Mouse (Mus musculus): ENCODE measurements around the gene Cux1. TPM values are rescaled to one million over a fixed set of nuclear protein-coding genes. Genes with fewer than 3 reads are reported as not detected.
"Not testable (repeated sequence)": the region's sequence is repeated elsewhere in the genome, so short reads cannot be mapped to it uniquely, and the experiment has no call there.

Gene Cux1
- polyA plus RNA-seq, 1 experiment from 2014 or later: 121 TPM

DNA sequence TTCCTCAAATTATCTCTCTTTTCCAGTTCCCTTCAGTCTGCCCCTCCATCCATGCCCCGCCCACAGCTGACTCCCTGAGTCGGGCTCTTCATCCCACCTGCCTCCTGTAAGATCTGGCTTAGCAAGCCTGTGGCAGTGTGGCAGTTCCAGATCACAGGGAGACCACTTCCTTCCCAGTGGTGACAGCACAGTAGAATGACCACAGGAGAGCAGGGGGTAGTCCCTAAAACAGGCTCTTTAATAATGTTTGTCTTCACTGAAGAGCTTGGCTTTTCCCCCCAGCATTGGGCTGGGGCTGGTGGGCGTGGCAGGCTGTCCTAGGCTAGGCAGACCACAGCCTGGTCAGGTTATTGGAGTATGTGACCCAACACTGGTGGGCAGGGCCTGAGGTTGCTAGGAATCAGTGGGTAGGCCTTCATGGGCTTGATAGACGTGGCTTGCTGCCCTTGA, 349.3 kb downstream of the Cux1 start:
- no peaks in the 10 kb centered on the region for H3K9me3 ChIP-seq
- H3K4me1 ChIP-seq: no peaks in the 10 kb centered on the region
- H3K4me3 ChIP-seq: no peak overlapping the region
- 74% methylated on average over 4 of the region's 4 CpGs for WGBS
- H3K4me2 ChIP-seq: no peak overlapping the region
- no peak overlapping the region for H3K27ac ChIP-seq
- no peaks in the 10 kb centered on the region for H3K27me3 ChIP-seq (replicated peaks)
- ATAC-seq (replicated peaks): no peak
- H3K9ac ChIP-seq: no peak overlapping the region
- peaks cover 29% of the 10 kb centered on the region for H3K36me3 ChIP-seq (replicated peaks)

GRCm38 (mm10) chr5:136217004-136217665, 350.2 kb downstream of the Cux1 start:
- H3K36me3 ChIP-seq (replicated peaks): peaks cover 29% of the 10 kb centered on the region
- H3K27me3 ChIP-seq (replicated peaks): no peaks in the 10 kb centered on the region
- no peak overlapping the region for H3K27ac ChIP-seq
- no peak for ATAC-seq (replicated peaks)
- no peak overlapping the region for H3K4me3 ChIP-seq
- WGBS: 85% methylated on average over 18 of the region's 18 CpGs
- no peak overlapping the region for H3K4me2 ChIP-seq
- no peaks in the 10 kb centered on the region for H3K9me3 ChIP-seq
- no peaks in the 10 kb centered on the region for H3K4me1 ChIP-seq
- no peak overlapping the region for H3K9ac ChIP-seq

DNA sequence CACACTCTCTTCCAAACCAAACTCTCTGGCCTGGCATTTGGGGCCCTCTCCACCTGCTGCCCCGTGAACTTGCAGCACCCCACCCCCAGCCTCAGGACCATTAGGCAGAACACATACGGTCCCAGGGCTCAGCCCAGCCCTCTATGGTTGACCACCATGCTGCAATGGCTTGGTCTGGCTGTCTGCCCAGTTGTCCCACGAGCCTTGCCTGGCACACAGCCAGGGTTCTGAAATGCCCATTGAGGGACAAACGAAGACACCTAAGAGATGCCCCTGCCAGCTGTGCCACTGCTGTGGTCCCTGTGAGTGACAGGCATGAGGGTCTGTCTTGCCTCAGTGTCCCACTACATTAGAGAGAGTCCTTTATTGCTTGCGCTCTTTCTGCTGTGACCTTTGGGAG, 351.3 kb downstream of the Cux1 start:
- 64% methylated on average over 5 of the region's 5 CpGs for WGBS
- Histone ChIP-seq H3K9ac (no peak overlapping the region), H3K36me3 (replicated peaks) (peaks cover 19% of the 10 kb centered on the region), H3K4me2 (no peak overlapping the region), H3K4me1 (no peaks in the 10 kb centered on the region), H3K4me3 (no peak overlapping the region), H3K27ac (no peak overlapping the region), H3K9me3 (no peaks in the 10 kb centered on the region), H3K27me3 (replicated peaks) (no peaks in the 10 kb centered on the region)
- no peak for ATAC-seq (replicated peaks)

DNA sequence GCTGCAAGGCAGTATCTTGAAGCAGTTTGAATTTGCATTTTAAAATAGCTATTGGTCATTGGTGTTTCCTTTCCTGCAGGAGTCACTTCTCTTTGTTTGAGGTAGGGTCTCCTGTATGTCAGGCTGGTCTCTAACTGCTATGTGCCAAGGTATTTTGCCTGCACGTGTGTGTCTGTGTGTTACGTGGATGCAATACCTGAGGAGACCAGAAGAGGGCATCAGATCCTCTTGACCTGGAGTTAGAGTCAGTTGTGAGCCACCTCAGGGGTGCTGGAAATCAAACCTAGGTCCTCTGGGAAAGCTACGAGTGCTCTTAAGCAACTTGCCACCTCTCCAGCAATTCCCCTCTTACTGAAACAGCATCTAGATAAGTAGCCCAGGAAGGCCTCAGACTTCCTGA, 352.1 kb downstream of the Cux1 start:
- Histone ChIP-seq H3K9me3 (no peaks in the 10 kb centered on the region), H3K27ac (no peak overlapping the region), H3K36me3 (replicated peaks) (peaks cover 12% of the 10 kb centered on the region; the same call in 1 of the 2 replicates), H3K4me1 (no peaks in the 10 kb centered on the region), H3K4me2 (no peak overlapping the region), H3K9ac (no peak overlapping the region), H3K4me3 (no peak overlapping the region), H3K27me3 (replicated peaks) (no peaks in the 10 kb centered on the region)
- WGBS: 93% methylated on average over 3 of the region's 3 CpGs
- no peak for ATAC-seq (replicated peaks)

DNA sequence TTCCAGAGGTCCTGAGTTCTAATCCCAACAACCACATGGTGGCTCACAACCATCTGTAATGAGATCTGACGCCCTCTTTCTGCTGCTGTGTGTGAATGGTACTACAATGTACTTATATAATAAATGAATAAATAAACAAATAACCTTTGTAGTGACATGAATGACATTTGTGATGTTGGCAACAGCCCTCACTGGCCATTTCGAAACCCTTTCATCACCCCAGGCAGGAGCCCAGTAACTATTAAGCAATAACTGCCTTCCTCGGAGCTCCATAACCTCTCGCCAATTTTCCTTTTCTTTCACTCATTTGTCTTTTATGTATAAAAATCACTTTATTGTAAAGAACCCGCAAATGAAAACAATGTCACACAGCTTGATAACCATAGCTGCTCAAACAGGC, 353.6 kb downstream of the Cux1 start:
- 83% methylated on average over 5 of the region's 5 CpGs for WGBS
- Histone ChIP-seq H3K4me1 (no peaks in the 10 kb centered on the region), H3K9ac (no peak overlapping the region), H3K36me3 (replicated peaks) (peaks cover 9% of the 10 kb centered on the region; the same call in 1 of the 2 replicates), H3K27me3 (replicated peaks) (no peaks in the 10 kb centered on the region), H3K27ac (no peak overlapping the region), H3K9me3 (no peaks in the 10 kb centered on the region), H3K4me3 (no peak overlapping the region), H3K4me2 (no peak overlapping the region)
- no peak for ATAC-seq (replicated peaks)

DNA sequence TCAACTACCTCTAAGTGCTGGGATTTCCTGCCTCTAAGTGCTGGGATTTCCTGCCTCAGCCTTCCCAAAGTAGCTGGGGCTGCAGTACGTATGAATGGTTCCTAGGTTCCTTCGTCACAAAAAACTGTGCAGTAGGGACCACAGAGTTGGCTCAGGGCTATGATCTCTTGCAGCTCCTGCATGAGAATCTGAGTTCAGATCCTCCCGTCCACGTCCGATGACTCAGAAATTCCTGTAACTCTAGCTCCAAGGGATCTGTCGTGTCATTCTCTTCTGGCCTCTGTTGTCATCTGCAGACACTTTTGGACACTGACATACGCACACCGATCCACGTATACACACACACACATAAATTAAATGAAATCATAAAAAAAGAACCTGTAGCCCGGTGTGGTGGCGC, 354.6 kb downstream of the Cux1 start:
- no peaks in the 10 kb centered on the region for H3K36me3 ChIP-seq (replicated peaks)
- H3K9ac ChIP-seq: no peak overlapping the region
- no peaks in the 10 kb centered on the region for H3K4me1 ChIP-seq
- WGBS: 94% methylated on average over 11 of the region's 11 CpGs
- no peaks in the 10 kb centered on the region for H3K27me3 ChIP-seq (replicated peaks)
- H3K27ac ChIP-seq: no peak overlapping the region
- no peak for ATAC-seq (replicated peaks)
- H3K4me3 ChIP-seq: no peak overlapping the region
- no peaks in the 10 kb centered on the region for H3K9me3 ChIP-seq
- H3K4me2 ChIP-seq: no peak overlapping the region

- ATAC-seq (replicated peaks); H3K9ac ChIP-seq; H3K4me1 ChIP-seq; H3K4me3 ChIP-seq; H3K9me3 ChIP-seq; H3K4me2 ChIP-seq; H3K36me3 ChIP-seq (replicated peaks); H3K27me3 ChIP-seq (replicated peaks); H3K27ac ChIP-seq: not testable (repeated sequence)
- 92% methylated on average over 14 of the region's 14 CpGs for WGBS
These were observed 355.8 kb downstream of the Cux1 start for GRCm38 (mm10) chr5:136211341-136212102.

- H3K4me3 ChIP-seq: no peak overlapping the region
- 84% methylated on average over 5 of the region's 5 CpGs for WGBS
- H3K27me3 ChIP-seq (replicated peaks): no peaks in the 10 kb centered on the region
- H3K9me3 ChIP-seq: no peaks in the 10 kb centered on the region
- H3K27ac ChIP-seq: no peak overlapping the region
- H3K4me2 ChIP-seq: no peak overlapping the region
- H3K36me3 ChIP-seq (replicated peaks): no peaks in the 10 kb centered on the region
- no peak overlapping the region for H3K9ac ChIP-seq
- ATAC-seq (replicated peaks): no peak
- no peaks in the 10 kb centered on the region for H3K4me1 ChIP-seq
These were observed 356.7 kb downstream of the Cux1 start for GRCm38 (mm10) chr5:136210549-136210948.

GRCm38 (mm10) chr5:136201832-136202231, 365.5 kb downstream of the Cux1 start:
- peak; percentile 63; the same call in 1 of the 2 replicates for ATAC-seq (replicated peaks)
- Histone ChIP-seq H3K4me1 (peaks cover 14% of the 10 kb centered on the region), H3K4me3 (no peak overlapping the region), H3K36me3 (replicated peaks) (no peaks in the 10 kb centered on the region), H3K9me3 (no peaks in the 10 kb centered on the region), H3K4me2 (no peak overlapping the region), H3K9ac (no peak overlapping the region), H3K27ac (no peak overlapping the region), H3K27me3 (replicated peaks) (no peaks in the 10 kb centered on the region)
- 29% methylated on average over 7 of the region's 7 CpGs for WGBS

GRCm38 (mm10) chr5:136199526-136199925, 367.8 kb downstream of the Cux1 start:
- no peak for ATAC-seq (replicated peaks)
- no peaks in the 10 kb centered on the region for H3K9me3 ChIP-seq
- peaks cover 14% of the 10 kb centered on the region for H3K4me1 ChIP-seq
- H3K9ac ChIP-seq: peak overlapping the region; percentile 70; the same call in 1 of the 2 replicates
- no peaks in the 10 kb centered on the region for H3K27me3 ChIP-seq (replicated peaks)
- H3K4me2 ChIP-seq: peak overlapping the region; percentile 63
- H3K27ac ChIP-seq: peak overlapping the region; percentile 86
- H3K4me3 ChIP-seq: peak overlapping the region; percentile 90
- 22% methylated on average over 11 of the region's 11 CpGs for WGBS
- H3K36me3 ChIP-seq (replicated peaks): peaks cover 18% of the 10 kb centered on the region

GRCm38 (mm10) chr5:136198474-136199391, 368.6 kb downstream of the Cux1 start, which contains the start of gene Prkrip1:
TSS of gene Prkrip1 (minus strand) at chr5:136198963.
- peaks cover 14% of the 10 kb centered on the region for H3K4me1 ChIP-seq
- peaks cover 26% of the 10 kb centered on the region for H3K36me3 ChIP-seq (replicated peaks)
- ATAC-seq (replicated peaks): peak; percentile 83
- H3K9me3 ChIP-seq: no peaks in the 10 kb centered on the region
- peak within 1 kb of the TSS; percentile 91 for H3K4me2 ChIP-seq
- H3K27me3 ChIP-seq (replicated peaks): no peaks in the 10 kb centered on the region
- H3K9ac ChIP-seq: peak within 1 kb of the TSS; percentile 76
- peak within 1 kb of the TSS; percentile 90 for H3K4me3 ChIP-seq
- H3K27ac ChIP-seq: peak within 1 kb of the TSS; percentile 86
- WGBS: under 1% methylated on average over 62 of the region's 62 CpGs

Measured in midbrain, embryonic 15.5 days (tissue).